Mouse (Mus musculus): ENCODE data around the gene Rcc1l.

Rcc1l gene

DNA sequence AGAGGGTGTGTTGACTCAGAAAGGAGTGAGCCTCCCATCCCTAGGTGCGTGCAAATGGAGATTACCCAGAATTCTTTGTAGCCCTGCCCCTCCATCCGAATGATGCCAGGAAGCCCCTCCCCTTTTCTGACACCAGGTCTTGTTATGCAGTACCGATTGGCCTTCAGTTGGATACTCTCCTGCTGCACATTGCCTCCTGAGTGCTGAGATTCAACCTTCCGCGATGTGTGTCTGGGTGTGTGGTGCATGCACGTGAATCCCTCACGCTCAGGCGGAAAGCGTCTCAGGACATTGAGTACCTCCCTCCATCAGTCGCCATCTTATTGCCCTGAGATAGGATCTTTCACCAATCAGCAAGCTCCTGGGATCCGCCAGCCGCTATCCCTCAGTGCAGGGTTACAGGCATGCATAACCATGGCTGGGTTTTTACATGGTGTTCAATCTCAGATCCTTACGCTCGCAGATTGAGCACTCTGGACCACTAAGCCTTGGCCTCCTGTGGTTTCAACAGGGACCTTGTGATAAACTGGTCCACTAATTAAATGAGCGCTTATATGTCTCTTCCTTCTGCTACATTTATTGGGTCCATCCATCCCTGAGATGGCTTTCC is 57.7 kb downstream of the Rcc1l start:
- WGBS, result 93% methylated on average over 15 of the region's 15 CpGs

- WGBS, result 80% methylated on average over 7 of the region's 7 CpGs
These were observed 60.8 kb downstream of the Rcc1l start for GRCm38 (mm10) chr5:134115639-134116259.

DNA sequence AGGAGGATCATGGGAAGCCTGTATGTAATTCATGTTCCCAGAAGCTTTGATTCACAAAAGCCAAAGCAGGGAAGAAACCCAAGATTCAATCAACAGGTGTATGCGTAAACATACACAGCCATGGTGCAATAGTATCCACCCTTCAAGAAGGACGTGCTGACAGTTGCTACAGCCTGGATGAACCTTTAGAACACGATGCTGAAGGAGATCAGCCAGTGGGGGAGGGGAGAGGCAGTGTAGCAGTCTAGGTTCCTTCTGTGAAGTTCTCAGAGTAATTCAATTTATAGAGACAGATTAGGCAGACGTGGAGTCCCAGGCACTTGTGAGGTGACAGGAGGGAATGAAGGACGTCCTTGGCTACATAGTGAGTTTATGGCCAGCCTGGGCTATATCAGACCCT is 61.6 kb downstream of the Rcc1l start:
- 89% methylated on average over 5 of the region's 5 CpGs for WGBS

- 79% methylated on average over 8 of the region's 8 CpGs for whole genome bisulfite sequencing
These were observed 70.7 kb downstream of the Rcc1l start for GRCm38 (mm10) chr5:134105829-134106228.

- WGBS, result 72% methylated on average over 6 of the region's 6 CpGs
These were observed 73.9 kb downstream of the Rcc1l start for GRCm38 (mm10) chr5:134102720-134103119.

DNA sequence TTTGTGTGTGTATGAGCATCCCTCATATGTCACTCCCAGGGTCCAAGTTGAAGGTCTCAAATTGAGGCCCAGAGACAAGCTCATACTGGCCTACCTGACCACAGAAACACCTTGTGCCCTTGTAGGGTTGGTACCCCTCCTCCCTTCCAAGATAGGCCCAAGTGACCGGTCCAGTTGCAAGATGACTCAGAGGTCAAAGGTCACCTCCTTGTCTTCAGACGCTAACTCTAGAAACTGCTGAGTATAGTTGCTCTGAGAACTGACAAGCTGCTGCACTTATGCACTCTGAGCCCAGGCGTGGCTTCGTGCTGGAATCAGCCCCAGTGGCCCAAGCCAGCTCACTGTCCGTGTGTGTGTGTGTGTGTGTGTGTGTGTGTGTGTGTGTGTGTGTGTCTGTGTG is 74.7 kb downstream of the Rcc1l start:
- 19% methylated on average over 5 of the region's 5 CpGs for whole genome bisulfite sequencing

- WGBS, result 59% methylated on average over 5 of the region's 5 CpGs
These were observed 75.3 kb downstream of the Rcc1l start for GRCm38 (mm10) chr5:134101322-134101721.

DNA sequence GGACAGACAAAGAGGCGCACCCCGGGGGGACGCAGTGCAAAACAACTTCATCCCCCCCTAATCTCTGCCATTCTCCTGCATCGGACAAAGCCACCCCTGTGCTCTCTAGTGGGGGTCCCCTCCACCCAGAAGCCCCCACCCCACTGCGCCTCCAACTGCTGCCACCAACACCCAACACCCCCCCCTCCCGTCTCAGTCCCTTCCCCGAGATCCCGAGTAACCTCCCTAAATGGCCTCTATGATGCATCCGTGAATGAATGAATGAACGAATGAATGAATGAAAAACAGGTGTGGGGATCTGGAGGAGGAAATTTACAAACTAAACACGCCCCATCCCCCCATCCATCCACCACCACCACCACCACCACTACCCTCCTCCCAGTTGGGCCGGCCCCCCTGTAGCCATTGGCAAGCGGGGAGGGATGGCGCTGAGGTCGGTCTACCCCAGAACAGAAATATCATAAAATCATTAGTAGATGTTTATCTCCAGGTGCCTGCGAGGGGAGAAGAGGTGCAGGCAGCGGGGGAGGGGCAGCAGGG is 76.3 kb downstream of the Rcc1l start:
- 5% methylated on average over 17 of the region's 17 CpGs for WGBS

DNA sequence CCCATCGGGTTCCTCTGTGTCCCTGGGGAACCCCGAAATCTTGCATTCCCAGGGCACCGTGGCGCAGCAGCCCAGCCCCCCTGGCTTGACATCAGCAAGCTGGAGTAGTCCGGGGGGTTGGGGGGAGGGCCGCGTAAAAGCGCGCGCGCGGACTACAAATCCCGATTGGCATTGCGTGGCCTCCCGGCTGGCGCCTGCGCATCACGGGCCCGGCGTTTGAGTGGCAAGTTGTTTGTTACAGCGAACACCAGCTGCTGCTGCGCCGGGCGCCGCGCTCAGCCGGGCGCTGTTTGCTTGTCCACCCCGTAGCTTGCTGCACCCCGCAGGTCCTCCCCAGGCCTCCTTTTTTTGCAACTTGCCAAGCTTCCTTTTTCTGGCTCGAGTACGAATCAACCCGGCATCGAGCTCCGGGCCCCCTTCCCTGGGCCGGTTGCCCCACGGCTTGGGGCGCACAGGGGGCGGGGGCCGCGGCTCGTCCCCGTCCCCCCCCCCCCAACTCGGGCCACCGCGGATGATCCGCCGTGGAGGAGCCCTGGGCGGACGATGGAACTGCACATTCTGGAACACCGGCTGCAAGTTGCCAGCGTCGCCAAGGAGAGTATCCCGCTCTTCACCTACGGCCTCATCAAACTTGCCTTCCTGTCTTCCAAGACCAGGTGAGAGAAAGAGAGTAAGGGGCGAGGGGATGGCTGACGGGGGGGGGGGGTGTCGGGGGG is 76.9 kb downstream of the Rcc1l start, which contains the start of gene Castor2:
TSS of gene Castor2 (plus strand) at position 216 of the 716 bp plus-strand sequence.
- under 1% methylated on average over 54 of the region's 58 CpGs for WGBS

DNA sequence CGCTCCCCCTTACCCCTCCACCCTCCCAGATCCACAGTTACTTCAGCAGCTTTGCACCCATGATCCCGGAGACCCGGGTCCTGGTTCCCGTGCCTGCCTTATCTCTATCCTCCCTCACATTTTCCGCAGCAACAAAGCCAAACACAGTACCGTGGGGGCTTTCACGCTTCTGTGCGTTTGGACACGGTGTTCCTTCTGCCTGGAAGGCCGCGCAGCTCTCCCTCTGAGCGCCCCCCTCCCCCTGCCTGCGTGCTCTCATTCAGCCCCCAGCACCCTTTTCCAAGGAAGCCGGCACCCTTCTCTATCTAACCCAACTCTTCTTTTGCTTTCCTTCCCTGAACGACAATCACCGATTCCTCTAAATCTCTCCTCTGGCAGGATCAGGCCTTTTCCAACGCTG is 77.6 kb downstream of the Rcc1l start:
- WGBS, result under 1% methylated on average over 17 of the region's 17 CpGs

GRCm38 (mm10) chr5:134098341-134098902 is 78.2 kb downstream of the Rcc1l start:
- 47% methylated on average over 13 of the region's 13 CpGs for WGBS
